Comparison of ENCODE assay signal across 8 mouse cellular contexts in genomic region chr16:38137296-38137695, GRCm38 (mm10). TPM values are rescaled to one million over a fixed set of nuclear protein-coding genes. Genes with fewer than 3 reads are reported as not detected.
A peak's percentile ranks its signal among the peaks of the same experiment; 100 is the strongest.
DNase-seq lines count a peak whose midpoint lies in the region; ATAC-seq and TF ChIP-seq lines count a peak whose summit lies in the region.

No protein-coding gene starts in this region.

- peak; percentile 58 for TF ChIP-seq CTCF in forebrain, postnatal 0 days (IDR thresholded peaks at IDR 0.05; ENCODE audit: low read depth)
- peak; percentile 68; the same call in 1 of the 2 replicates for TF ChIP-seq CTCF in thymus, adult 2 months (IDR thresholded peaks at IDR 0.05; ENCODE audit: borderline replicate concordance, control insufficient read depth, extremely low read depth, insufficient read depth, low read length, poor library complexity)

- peak; percentile 64 for DNase-seq in A20 (ENCODE audit: low read depth, low spot score)
- DNase-seq in adrenal gland, postnatal 25 days, result peak; percentile 28
- DNase-seq in forebrain, postnatal 0 days, result peak; percentile 13
- DNase-seq in thymus, adult 2 months, result peak; percentile 66
- DNase-seq in frontal cortex, postnatal 14 days (ENCODE audit: low spot score in 2 of 2), result no peak

- no peaks in the 10 kb centered on the region for H3K27me3 ChIP-seq in heart, embryonic 13.5 days (replicated peaks)
- no peaks in the 10 kb centered on the region for H3K27me3 ChIP-seq in heart, embryonic 12.5 days (replicated peaks)
- H3K27me3 ChIP-seq in forebrain, postnatal 0 days (ENCODE audit: insufficient read depth, low read length), result no peaks in the 10 kb centered on the region
- H3K27me3 ChIP-seq in lung, embryonic 15.5 days, result no peaks in the 10 kb centered on the region
- no peaks in the 10 kb centered on the region for H3K27me3 ChIP-seq in thymus, adult 2 months (ENCODE audit: control insufficient read depth, insufficient read depth, low read length)

- H3K9me3 ChIP-seq in heart, embryonic 13.5 days, result no peaks in the 10 kb centered on the region
- no peaks in the 10 kb centered on the region for H3K9me3 ChIP-seq in heart, embryonic 12.5 days (replicated peaks)
- no peaks in the 10 kb centered on the region for H3K9me3 ChIP-seq in forebrain, postnatal 0 days (ENCODE audit: low read length)
- no peaks in the 10 kb centered on the region for H3K9me3 ChIP-seq in lung, embryonic 15.5 days

- H3K9ac ChIP-seq in heart, embryonic 13.5 days, result peak overlapping the region; percentile 1; the same call in 1 of the 2 replicates
- H3K9ac ChIP-seq in heart, embryonic 12.5 days, result no peak overlapping the region
- no peak overlapping the region for H3K9ac ChIP-seq in forebrain, postnatal 0 days
- H3K9ac ChIP-seq in lung, embryonic 15.5 days, result no peak overlapping the region

- TF ChIP-seq POLR2A in thymus, adult 2 months (IDR thresholded peaks at IDR 0.05; ENCODE audit: control insufficient read depth, extremely low read depth, insufficient read depth, low read length, poor library complexity), result no peak

- H3K36me3 ChIP-seq in heart, embryonic 13.5 days, result 0 out of 2 replicates have a peak, but pooled peaks cover 3% of the 10 kb centered on the region
- 0 out of 2 replicates have a peak, but pooled peaks cover 4% of the 10 kb centered on the region for H3K36me3 ChIP-seq in heart, embryonic 12.5 days
- no peaks in the 10 kb centered on the region for H3K36me3 ChIP-seq in forebrain, postnatal 0 days (ENCODE audit: insufficient read depth)
- H3K36me3 ChIP-seq in lung, embryonic 15.5 days, result no peaks in the 10 kb centered on the region
- no peaks in the 10 kb centered on the region for H3K36me3 ChIP-seq in thymus, adult 2 months (ENCODE audit: control insufficient read depth, insufficient read depth, low read length)

- 45% methylated on average over 5 of the region's 5 CpGs for WGBS in heart, embryonic 13.5 days
- WGBS in heart, embryonic 12.5 days, result 41% methylated on average over 5 of the region's 5 CpGs
- 36% methylated on average over 5 of the region's 5 CpGs for WGBS in forebrain, postnatal 0 days
- WGBS in lung, embryonic 15.5 days, result 39% methylated on average over 5 of the region's 5 CpGs
- WGBS in thymus, adult 2 months, result 82% methylated on average over 5 of the region's 5 CpGs

- no peak overlapping the region for H3K4me3 ChIP-seq in heart, embryonic 13.5 days
- no peak overlapping the region for H3K4me3 ChIP-seq in heart, embryonic 12.5 days
- H3K4me3 ChIP-seq in forebrain, postnatal 0 days (ENCODE audit: low read depth, low read length), result no peak overlapping the region
- no peak overlapping the region for H3K4me3 ChIP-seq in lung, embryonic 15.5 days
- no peak overlapping the region for H3K4me3 ChIP-seq in thymus, adult 2 months (ENCODE audit: control insufficient read depth, insufficient read depth, low read length)

- H3K27ac ChIP-seq in heart, embryonic 13.5 days (replicated peaks), result no peak overlapping the region
- H3K27ac ChIP-seq in heart, embryonic 12.5 days (ENCODE audit: poor library complexity, severe bottlenecking), result no peak overlapping the region
- H3K27ac ChIP-seq in forebrain, postnatal 0 days (ENCODE audit: low read depth, low read length), result no peak overlapping the region
- H3K27ac ChIP-seq in lung, embryonic 15.5 days, result no peak overlapping the region
- H3K27ac ChIP-seq in thymus, adult 2 months (ENCODE audit: control insufficient read depth, insufficient read depth, low read length), result no peak overlapping the region

- peaks cover 64% of the 10 kb centered on the region for H3K4me1 ChIP-seq in heart, embryonic 13.5 days
- peaks cover 55% of the 10 kb centered on the region for H3K4me1 ChIP-seq in heart, embryonic 12.5 days (replicated peaks)
- H3K4me1 ChIP-seq in forebrain, postnatal 0 days (ENCODE audit: insufficient read depth), result peaks cover 10% of the 10 kb centered on the region; the same call in 1 of the 2 replicates
- peaks cover 13% of the 10 kb centered on the region for H3K4me1 ChIP-seq in lung, embryonic 15.5 days
- H3K4me1 ChIP-seq in thymus, adult 2 months (replicated peaks; ENCODE audit: control insufficient read depth, insufficient read depth, low read length), result peaks cover 8% of the 10 kb centered on the region

- ATAC-seq in heart, embryonic 13.5 days (ENCODE audit: extremely low read depth, insufficient number of reproducible peaks, low FRiP score, low TSS enrichment), result no peak
- ATAC-seq in heart, embryonic 12.5 days (ENCODE audit: insufficient number of reproducible peaks, low FRiP score), result no peak
- no peak; the same call in 1 of the 2 replicates for ATAC-seq in forebrain, postnatal 0 days
- ATAC-seq in lung, embryonic 15.5 days (ENCODE audit: borderline replicate concordance, extremely low read depth, low FRiP score, low TSS enrichment), result peak; percentile 57; the same call in 1 of the 2 replicates

- H3K4me2 ChIP-seq in heart, embryonic 13.5 days, result no peak overlapping the region
- H3K4me2 ChIP-seq in heart, embryonic 12.5 days, result no peak overlapping the region
- H3K4me2 ChIP-seq in forebrain, postnatal 0 days (ENCODE audit: low read depth), result no peak overlapping the region
- no peak overlapping the region for H3K4me2 ChIP-seq in lung, embryonic 15.5 days

RNA-seq across cellular contexts. Expression of gene Gsk3b, which starts 48.5 kb away (rescaled TPM):
- polyA plus RNA-seq in heart, embryonic 13.5 days (2015; fragmentation: Nextera tagmentation; extraction: Ambion mirVana), result 36.7 and 39.3 TPM in 2 replicates
- polyA plus RNA-seq in heart, embryonic 12.5 days (2016; fragmentation: Nextera tagmentation; extraction: Ambion mirVana), result 46.8 and 47.3 TPM in 2 replicates
- 77.8 and 81.7 TPM in 2 replicates for total RNA-seq in adrenal gland, postnatal 25 days (2021)
- total RNA-seq in forebrain, postnatal 0 days (2014; rRNA removed), result 97.8 and 132 TPM in 2 replicates
- 86.1 and 141 TPM in 2 replicates for polyA plus RNA-seq in forebrain, postnatal 0 days (2015; fragmentation: Nextera tagmentation; extraction: Ambion mirVana)
- 51.1 and 52.7 TPM in 2 replicates for polyA plus RNA-seq in lung, embryonic 15.5 days (2015; fragmentation: Nextera tagmentation; extraction: Ambion mirVana)
- polyA plus RNA-seq in thymus, adult 2 months (2012; rRNA removed), result 25.1 and 33.1 TPM in 2 replicates

Comparison
In these comparisons a context has a peak if more than half of its experiments do, and no peak if none do; other contexts are left out.
1. DNase-seq: peak in A20 (single experiment), adrenal gland, postnatal 25 days (single experiment), forebrain, postnatal 0 days (single experiment) and thymus, adult 2 months (single experiment); none in frontal cortex, postnatal 14 days (0 of 2).